Mouse (Mus musculus): ENCODE measurements at regions not wholly inside any gene's neighbourhood (a gene's known extent, or its start where the extent isn't known, plus 50 kb on each side); places are given as distances from the start of the nearest gene placed in this dataset.

GRCm38 (mm10) chr12:5996672-5997071 lies 621.2 kb upstream of the Klhl29 start:
- TF ChIP-seq POLR2A (IDR thresholded peaks at IDR 0.05; ENCODE audit: borderline replicate concordance, extremely low read depth, insufficient read depth, insufficient read length, poor library complexity, severe bottlenecking) (no peak), CTCF (IDR thresholded peaks at IDR 0.05; ENCODE audit: borderline replicate concordance, extremely low read depth, insufficient read depth, insufficient read length) (no peak)

Data from brain, embryonic 14.5 days (tissue).